Mouse (Mus musculus) megakaryocyte progenitor cell, adult 5-6 weeks (primary cell): ENCODE data around the gene Ipcef1. TPM values are rescaled to one million over a fixed set of nuclear protein-coding genes. Genes with fewer than 3 reads are reported as not detected.

Experiments used
- ATAC-seq: replicated peaks from 2 replicates; pipeline ENCODE4 v1.8.0; 2016; ENCODE audit warnings: mild to moderate bottlenecking, moderate TSS enrichment, inconsistent platforms; ENCODE audit not compliant: poor library complexity
- total RNA-seq, 2 experiments: library from RNA; stranded (forward) in 1 of 2; stranded (reverse) in 1 of 2; fragments of 157-497, 149-512 nt in 1 of 2; fragments of 200-1000 nt in 1 of 2; gene quantifications; 2 replicates each; pipeline versions ENCODE4 v1.2.3 to v1.2.4; 2015 to 2017

Gene Ipcef1
- total RNA-seq, 2 experiments from 2014 or later: 3.6 TPM

DNA sequence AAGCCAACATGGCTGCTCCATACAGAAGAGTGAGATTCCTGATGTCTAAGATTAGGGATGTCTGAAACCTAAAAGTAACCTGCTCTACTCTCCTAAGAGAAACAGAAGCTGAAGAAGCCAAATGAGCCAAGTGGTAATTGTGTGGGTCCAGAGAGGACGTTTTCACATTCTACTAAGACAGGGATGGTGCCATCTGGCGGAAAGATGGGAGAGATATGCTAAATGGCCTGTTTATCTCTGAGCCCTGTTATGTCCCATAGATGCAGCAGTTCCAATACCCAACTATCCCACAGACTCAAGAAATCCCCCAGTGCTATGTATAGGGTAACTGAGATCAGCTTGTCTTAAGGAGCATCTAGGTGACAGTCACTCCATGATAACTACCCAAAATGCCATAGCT is 74.4 kb downstream of the Ipcef1 start:
- no peak for ATAC-seq

DNA sequence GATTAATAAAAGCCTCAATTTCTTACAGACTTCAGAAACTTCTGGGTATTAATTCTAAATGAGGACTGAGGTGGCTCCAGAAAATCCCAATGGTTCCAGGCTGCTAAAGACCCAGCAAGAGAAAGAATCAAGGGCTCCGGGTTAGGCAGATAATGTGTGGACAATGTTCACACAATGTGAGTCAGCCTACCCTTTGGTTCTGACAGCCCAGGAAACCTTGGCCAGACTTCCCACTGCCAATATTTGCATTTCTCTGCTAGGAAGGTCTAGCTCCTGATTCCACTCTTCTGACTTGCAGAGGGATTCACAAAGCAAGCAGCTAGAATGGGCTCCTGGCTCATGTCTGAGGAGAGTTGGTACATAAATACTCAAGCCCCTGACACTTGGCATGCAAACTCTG is 83.9 kb downstream of the Ipcef1 start:
- ATAC-seq: no peak

DNA sequence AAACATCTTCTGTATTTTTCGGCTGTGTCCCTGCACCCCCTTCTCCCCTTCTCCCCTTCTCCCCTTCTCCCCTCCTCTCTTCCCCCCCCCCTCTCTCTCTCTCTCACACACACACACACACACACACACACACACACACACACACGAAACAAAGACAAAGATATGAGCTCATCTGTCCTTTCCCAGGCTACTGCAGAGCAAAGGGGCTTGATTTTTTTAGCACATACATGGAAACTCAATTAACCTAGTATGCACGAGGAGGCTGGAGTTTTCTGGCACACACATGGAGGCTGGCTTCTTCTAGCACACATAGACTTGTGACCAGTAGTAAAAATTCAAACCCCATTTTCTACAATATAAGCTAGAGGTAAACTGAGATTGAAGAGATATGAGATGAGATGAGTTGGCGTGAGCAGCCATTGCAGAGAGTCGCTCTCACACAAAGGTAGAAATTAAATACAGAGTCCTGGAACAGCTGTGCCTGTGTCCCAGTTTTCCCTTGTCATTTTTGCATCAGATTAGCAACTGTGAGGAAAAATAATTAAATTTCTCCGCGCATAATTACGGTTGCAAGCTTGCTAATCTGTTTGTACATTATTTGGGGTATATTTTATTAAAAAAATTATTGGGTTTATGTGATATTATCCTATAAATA is 84.6 kb downstream of the Ipcef1 start:
- no peak for ATAC-seq

DNA sequence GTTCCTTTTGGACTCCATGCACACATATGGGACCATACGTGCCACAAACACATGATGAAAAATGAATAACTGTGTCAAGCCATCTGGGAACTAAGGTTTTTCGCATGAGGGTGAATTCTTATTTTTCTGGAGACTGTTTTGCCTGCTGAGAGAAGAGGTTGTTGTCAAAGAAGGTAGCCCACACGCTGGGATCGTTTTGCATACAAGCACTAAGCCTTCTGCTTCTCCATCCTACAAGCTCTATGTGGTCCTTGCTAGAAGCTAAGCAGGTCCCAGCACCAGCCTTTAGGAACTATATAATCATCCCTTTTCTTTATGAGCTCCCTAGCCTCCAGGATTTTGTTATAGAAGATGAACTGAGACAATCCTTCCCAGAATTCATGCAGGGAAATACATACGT is 93.5 kb downstream of the Ipcef1 start:
- no peak for ATAC-seq

DNA sequence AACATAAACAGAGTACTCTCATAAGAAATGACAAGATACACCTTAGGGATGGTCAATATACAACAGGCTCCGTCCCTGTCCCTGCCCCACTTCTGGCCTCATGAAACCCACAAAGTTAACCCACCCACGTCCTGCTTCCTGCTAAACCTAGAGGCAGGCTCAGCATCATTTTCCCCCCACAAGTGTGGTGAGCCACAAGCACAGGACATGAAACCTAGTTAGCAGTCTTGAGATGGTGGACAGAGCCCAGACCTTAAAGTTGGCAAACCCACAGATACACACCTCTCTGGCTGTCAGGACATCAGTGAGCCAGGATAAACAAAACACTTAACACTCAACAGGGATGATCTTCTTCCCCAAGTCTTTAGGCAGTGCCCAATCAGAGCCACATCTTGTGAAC is 95.9 kb downstream of the Ipcef1 start:
- ATAC-seq: peak; percentile 37; the same call in 1 of the 2 replicates

DNA sequence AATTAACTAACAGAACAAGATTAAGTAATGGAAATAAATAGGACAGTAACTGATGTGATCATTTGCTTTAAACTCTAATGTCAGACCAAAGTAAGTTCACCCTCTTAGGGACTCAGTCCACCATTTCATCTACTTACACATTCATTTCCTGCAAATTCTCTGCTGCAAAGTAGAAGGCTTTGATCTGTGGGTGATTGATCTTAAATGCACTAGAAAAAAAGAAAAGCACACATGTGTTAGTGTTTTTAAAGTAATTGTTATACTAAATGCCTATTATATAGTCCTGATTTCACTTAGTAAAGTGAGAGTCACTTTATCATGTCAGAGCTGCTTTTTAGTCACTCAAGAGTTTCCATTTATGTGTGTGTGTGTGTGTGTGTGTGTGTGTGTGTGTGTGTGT is 97.7 kb downstream of the Ipcef1 start:
- no peak for ATAC-seq

DNA sequence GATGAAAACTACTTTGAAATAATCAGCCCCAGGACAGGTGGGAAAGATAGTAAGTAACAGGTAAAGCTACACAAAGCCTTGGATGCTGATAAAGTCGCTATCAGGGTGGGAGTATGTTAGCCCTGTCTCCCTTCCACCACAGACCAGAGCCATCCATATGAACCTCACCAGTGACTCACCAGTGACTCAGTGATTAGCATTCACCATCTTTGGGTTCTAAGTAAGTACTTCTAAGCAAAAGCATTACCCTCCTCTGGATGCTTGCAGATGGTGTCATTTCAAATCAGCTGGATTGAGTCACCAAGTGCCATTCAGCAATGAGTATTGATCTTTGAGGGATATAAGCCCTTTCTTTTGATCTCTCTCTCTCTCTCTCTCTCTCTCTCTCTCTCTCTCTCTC is 99.2 kb downstream of the Ipcef1 start:
- ATAC-seq: no peak

DNA sequence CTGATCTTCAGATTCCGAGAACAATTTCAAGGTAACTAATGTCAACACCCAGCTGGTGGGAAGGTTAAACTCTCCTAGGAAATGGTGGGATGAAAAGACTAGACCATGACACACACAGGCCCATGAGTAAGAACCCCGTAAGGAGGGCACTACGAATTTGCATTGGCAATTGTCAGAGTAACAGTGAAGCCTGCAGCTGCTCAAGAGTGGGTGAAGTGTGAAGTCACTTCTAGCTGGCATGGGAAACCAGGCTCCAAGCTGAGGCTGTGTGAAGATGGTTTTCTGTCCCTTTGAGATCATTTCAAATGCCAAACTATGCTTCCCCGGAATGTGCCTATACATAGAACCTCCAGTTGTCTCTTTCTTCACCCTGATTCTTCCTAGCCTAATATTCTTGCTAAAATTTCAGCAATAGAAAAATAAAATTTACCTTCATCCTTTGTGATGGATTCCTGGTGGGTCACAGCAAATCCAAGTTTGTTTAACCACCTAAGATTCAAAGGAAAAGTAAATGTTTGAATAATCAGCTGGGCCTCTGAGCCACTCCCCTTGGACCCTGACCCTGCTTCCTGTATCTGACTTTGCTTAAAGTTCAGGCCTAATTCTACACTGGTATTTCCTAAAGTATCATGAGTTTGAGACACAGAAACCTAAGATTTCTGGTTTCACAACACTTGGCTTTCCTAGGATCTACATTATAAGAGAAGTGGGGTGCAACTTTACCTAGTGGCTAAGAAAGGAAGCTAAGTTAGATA is 115.4 kb downstream of the Ipcef1 start:
- no peak for ATAC-seq

DNA sequence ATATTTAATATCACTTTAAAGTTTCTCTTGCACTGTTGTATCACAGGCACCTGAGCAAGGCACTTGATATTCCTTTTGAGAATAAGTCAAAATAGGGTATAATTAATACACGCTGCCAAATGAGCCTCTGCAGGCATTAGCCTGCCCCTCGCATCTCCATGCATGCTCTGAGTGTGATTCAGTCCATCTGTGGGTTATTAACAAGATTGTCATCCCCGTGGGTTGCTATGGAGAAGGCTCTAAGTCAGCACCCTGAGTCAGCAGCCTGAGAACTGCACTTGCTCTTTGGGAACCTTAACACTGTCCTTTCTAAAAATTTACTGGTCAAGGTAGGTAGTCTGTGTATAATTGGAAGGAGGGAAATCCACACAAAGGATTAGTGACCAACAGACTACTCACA is 117.5 kb downstream of the Ipcef1 start:
- ATAC-seq: no peak

DNA sequence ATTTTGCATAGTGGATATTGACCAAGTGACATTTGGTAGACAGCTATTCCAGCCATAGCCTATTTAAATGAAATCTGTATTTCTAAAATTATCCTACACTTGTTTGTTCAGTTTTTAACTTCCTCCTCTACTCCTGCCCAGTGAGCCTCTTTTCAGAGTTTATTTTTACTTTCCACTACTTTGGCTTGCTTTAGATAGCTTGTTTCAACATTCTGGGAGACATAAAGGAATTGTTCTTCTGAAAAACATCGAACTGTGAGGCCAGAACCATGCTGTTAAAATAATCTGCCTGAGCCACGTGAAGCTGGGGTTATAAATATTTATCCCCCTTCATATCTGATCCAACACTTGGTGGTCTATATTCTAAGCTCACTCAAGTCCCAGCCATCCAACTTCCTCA is 121.4 kb downstream of the Ipcef1 start:
- ATAC-seq: no peak

DNA sequence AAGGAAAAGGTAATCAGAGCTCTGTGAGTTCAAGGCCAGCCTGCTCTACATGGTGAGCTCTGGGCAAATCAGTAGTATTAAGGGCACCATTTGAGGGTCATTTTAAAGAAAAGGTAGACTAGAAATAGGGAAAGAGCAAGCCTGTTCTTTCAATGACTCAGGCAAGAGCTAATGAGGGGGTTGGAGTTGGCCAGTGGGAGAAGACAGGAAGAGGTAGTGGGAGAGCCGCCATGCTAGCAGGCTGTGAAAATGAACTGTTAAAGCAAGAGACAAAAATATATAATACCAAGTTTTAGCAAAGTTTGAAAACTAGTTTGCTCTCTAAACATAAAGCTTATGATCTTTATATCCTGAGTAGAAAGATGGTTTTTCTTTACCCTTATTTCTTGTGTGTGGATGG is 121.9 kb downstream of the Ipcef1 start:
- ATAC-seq: no peak

DNA sequence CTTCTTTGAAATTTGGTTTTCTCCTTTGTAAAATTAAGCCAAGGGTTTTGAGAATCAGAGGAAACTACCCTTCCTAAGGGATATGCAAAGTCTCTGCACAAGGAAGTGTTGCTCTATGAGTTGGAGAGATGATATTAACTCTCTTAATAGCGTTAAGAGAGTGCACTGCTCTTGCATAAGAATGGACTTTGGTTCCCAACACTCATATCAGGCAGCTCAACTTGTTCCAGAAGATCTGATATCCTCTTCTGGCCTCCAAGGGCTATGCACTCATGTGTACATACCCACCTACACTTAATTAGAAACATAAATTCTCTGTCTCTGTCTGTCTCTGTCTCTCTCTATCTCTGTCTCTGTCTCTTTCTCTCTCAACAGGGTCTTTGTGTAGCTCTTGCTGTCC is 123.4 kb downstream of the Ipcef1 start:
- no peak for ATAC-seq

DNA sequence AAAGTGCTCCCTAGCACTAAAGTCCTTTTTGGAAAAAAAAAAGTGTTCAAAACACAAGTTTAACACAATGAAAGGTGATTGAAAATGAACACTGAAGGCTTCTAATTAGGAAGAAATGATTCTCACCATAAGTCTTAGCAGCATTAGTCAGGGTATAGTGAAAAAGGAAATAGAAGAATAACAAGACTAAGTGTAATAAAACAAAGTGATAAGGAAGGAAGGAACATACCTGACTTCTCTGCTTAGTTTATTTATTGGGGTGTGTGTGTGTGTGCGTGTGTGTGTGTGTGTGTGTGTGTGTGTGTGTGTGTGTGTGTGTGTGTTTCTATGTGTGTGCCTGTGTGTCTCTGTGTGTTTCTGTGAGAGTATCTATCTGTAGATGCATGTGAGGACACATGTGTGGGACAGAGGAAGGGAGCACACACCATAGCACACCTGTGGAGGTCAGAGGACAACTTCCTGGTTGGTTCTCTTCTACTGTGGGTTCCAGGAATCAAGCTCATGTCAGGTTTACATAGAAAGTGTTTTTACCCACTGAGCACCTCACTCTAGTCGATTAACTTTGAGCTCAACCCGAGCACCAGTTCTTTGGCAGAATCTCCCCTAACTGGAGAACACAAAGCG is 124.6 kb downstream of the Ipcef1 start:
- ATAC-seq: no peak

DNA sequence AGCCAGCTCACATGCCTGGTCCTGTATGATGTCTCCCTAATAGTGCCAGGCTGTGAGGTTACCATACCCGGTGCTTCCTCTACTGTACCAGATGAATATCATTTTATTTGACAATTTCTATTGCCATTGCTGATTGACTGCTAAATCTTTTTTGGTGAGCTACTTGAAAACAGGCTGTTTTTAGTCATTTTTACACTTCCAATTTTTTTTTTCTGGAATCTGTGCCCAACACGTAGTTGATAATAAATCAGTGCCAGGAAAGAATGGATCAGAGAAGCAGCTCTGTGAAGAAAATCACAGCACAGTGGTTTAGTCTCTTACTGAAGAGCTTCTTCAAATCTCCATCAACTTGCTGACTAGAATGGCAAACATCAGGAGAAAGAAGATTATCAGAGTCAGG is 125.6 kb downstream of the Ipcef1 start:
- no peak for ATAC-seq

DNA sequence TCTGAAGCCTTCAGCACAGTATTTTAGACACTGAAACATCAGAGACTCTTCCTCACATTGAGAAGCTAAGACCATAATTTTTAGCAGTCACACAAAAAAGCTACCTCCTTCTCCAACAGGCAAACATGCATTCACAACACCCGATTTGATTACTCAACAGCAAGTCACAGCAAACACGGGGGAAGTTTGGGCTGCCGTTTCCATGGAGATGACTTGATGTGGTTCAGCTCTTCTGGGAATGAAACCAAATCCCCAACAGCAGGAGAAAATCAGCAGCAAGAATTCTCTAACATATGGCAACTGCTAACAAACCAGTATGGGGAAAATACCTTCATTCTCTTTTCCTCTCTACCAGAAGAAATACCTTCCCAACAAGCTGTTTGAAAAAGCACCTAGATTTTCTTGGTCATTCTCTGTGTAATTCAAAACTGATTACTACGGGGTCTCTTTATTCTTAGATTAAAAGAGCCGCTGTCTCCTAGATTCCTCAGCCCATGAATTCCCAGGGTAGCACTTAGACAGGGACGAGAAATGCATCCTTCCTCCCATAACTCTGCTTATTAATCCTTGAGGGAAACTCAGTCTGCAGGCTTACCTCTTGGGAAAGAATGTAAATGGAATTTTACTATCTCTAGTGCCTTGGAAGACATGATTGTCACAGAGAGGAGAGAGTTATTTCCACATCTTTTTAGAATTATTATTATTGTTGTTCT is 135.6 kb downstream of the Ipcef1 start:
- peak; percentile 93 for ATAC-seq

DNA sequence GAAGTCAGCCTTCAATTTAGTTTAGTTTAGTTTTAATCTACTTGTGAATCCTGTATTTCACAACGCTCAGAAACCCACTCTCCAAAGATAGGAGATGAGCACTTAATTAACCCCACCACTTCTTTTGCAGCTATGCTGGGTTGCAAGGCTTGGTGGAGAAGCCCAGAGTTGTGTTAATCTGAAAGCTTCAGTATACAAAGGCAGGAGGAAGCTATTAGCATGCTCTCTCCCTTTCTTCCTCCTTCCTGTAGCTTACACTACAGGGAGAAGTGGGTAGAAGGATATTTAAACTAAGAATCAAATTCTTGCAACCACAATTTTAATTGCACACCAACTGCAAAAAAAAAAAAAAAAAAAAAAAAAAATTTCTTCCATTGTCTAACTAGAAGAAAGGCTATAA is 136.3 kb downstream of the Ipcef1 start:
- ATAC-seq: peak; percentile 42; the same call in 1 of the 2 replicates

DNA sequence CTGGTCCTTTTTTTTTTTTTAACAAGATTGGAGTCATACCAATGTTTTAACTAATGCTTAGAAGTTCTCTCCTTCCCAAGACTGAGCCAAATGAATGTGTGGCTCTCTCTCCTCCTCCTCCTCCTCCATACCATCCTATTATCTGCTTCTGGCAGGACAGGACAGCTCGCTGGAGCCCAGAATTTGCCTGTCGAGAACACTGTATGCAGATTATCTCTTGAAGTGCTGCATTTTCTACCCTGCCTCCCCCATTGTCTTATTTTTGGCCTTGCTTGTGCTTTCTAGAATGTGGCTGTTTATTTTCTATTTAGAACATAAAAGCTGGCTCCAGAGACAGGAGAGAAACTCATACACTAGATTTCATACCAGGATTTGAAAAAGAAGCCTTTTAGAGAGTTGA is 142.5 kb downstream of the Ipcef1 start:
- no peak for ATAC-seq

DNA sequence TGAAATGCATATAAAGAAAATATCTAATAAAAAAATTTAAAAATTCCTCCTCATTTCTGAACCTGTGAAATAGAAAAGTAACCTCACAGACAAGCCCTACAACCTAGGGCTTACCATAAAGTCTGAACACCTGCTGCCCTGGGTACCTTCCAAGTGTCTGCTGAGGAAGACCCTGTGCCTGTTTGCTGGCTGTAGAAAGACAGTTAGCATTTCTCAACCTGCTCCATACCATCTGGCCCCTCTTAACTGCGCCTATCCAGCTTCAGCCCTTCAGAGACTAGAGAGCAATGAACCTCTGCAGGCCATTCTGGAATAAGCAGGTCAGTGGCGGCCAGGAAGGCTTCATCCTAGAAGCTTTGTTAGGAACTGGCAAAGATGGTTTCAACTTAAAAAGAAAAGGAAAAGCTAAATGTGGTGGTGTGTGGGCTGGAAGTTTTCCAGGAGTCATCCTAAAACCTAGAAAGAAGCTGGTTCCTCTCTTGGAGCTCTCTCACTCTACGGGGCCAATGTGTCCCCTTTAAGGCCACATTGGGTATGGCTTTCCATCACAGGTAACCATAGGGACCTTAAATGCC is 150.4 kb downstream of the Ipcef1 start:
- no peak for ATAC-seq

DNA sequence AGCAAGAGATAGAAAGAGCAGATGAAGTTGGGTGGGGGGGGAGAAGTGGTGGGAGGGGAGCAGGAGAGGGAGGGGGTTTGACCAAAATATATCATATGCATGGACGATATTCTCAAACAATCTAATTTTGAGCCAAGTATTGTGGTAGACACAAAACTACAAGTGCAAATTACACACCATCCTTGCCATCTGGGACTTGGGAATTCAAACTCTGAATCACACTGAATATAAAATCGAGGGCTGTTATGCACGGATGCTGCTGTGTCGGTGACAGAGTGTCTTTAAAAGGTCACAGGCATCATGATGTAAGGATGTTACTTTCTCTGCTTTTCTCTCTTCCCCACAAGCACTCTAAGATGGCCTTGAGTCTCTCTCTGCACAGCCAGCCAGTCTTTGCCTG is 152.2 kb downstream of the Ipcef1 start:
- no peak for ATAC-seq

DNA sequence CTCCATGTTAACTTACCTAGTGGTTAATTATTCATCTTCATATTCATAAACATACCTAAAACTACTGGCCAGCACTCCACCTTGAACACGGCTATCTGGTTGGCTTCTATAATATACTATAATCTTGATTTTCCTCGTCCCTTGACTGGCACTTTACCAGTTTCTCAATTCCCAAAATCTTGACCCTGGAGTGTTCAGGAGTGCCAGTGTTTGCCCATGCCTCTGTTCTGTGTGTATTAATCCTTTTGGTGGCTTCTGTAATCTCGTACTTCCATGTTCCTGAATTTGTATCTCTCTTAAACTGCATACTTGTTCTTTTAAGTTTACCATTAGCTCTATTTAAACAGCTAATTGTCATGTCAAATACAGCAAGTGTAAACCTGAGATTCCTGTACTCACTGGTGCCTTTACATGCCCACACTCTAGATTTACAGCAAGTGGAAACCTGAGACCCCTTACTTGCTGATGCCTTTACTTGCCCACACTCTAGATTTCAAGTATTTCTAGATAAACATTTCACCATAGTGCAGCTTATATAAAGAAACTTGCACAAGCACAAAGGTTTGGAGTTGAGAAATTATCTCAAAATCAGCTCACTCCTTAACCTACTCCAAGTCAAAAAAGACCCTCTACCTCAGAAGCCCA is 155.5 kb downstream of the Ipcef1 start:
- ATAC-seq: no peak

DNA sequence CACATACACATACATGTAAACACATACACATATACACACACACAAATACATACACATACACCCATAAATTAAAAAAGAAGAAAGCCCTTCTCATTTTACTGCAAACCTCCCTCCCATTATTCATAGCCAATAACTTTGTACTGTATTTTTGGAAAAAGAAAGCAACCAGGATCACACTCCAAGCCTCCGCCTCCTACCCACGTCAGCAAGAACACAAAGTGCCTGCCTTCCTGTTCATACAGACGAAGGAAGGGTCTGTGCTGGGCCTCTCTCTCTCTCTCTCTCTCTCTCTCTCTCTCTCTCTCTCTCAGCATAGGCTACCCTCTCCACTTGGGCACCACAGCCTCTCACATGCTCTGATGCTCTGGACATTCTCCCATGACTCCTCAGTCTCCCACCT is 156.5 kb downstream of the Ipcef1 start:
- ATAC-seq: no peak
